Mouse (Mus musculus): Measurements from ENCODE around the gene Caln1. TPM values are rescaled to one million over a fixed set of nuclear protein-coding genes. Genes with fewer than 3 reads are reported as not detected.

The Caln1 gene
- polyA plus RNA-seq, 1 experiment: not detected

DNA sequence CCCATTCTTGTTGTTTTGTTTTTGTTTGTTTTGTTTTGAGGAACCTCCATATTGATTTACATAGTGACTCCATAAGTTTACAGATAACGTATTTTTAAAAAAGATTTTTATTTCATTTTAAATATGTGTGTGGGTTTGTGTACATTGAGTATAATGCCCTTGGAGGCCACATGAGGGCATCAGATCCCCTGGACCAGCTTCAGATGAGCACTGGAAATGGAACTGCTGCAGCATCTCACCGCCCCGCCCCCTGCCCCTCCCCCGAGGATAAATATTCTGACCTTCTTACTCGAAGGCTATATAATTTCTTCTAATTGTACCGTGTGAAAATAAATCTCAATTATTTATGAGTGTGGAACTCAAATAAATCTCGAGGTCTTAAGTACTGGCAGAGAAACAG lies 14.0 kb upstream of the Caln1 start:
- no peak overlapping the region for H3K27ac ChIP-seq (ENCODE audit: insufficient read depth, low read depth, low read length)
- 47% methylated on average over 7 of the region's 7 CpGs for WGBS
- H3K4me3 ChIP-seq (ENCODE audit: low read depth, low read length): no peak overlapping the region
- TF ChIP-seq CTCF (IDR thresholded peaks at IDR 0.05; ENCODE audit: extremely low read depth, insufficient read length, insufficient replicate concordance, low read depth, low read length) (no peak), POLR2A (IDR thresholded peaks at IDR 0.05; ENCODE audit: low read depth, low read length) (no peak)
- H3K4me1 ChIP-seq (ENCODE audit: control insufficient read depth, insufficient read depth, insufficient read length, low read length): no peaks in the 10 kb centered on the region
- H3K36me3 ChIP-seq (ENCODE audit: control insufficient read depth, insufficient read depth, low read length): no peaks in the 10 kb centered on the region
- no peaks in the 10 kb centered on the region for H3K27me3 ChIP-seq (ENCODE audit: control insufficient read depth, insufficient read depth, low read length)

DNA sequence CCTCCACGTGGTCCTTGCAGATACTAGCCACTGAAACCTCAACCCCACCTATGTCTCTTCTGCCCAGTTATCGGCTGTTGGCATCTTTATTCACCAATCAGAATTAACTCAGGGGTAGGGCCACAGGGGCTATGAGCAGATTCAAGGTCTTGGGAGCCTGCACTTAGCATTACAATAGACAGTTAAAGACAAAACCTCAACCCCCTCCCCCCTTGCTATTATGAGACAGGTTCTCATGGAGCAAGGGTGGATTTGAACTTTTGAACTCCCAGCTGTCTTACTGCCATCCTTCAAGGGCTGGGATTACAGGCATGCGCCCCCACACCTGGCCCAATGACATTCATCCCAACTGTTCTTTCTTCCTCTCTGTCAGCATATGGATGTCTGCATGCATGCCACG lies 6.1 kb upstream of the Caln1 start:
- no peaks in the 10 kb centered on the region for H3K4me1 ChIP-seq (ENCODE audit: control insufficient read depth, insufficient read depth, insufficient read length, low read length)
- H3K27me3 ChIP-seq (ENCODE audit: control insufficient read depth, insufficient read depth, low read length): no peaks in the 10 kb centered on the region
- H3K4me3 ChIP-seq (ENCODE audit: low read depth, low read length): no peak overlapping the region
- H3K27ac ChIP-seq (ENCODE audit: insufficient read depth, low read depth, low read length): no peak overlapping the region
- no peaks in the 10 kb centered on the region for H3K36me3 ChIP-seq (ENCODE audit: control insufficient read depth, insufficient read depth, low read length)
- no peak for TF ChIP-seq CTCF (IDR thresholded peaks at IDR 0.05; ENCODE audit: extremely low read depth, insufficient read length, insufficient replicate concordance, low read depth, low read length)
- TF ChIP-seq POLR2A (IDR thresholded peaks at IDR 0.05; ENCODE audit: low read depth, low read length): no peak
- 73% methylated on average over 4 of the region's 4 CpGs for WGBS

DNA sequence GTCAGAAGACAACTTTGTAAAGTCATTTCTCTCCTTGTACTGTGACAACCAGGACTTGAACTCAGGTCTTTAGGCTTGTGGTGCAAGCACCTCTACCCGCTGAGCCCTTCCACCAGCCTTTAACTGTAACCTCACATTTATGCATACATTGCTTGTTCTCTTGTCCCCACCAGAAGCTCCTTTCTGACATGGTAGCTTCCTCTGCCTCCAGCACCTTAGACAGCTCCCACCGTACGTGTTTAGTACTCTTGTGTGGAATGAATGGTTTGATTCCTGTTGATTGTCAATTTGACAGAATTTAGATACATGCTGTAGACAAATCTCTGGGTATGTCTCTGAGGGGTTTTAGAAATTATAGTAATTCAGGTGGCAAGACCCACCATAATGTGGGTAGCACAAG lies 5.5 kb upstream of the Caln1 start:
- Histone ChIP-seq H3K27ac (ENCODE audit: insufficient read depth, low read depth, low read length) (no peak overlapping the region), H3K36me3 (ENCODE audit: control insufficient read depth, insufficient read depth, low read length) (no peaks in the 10 kb centered on the region), H3K4me3 (ENCODE audit: low read depth, low read length) (no peak overlapping the region), H3K4me1 (ENCODE audit: control insufficient read depth, insufficient read depth, insufficient read length, low read length) (no peaks in the 10 kb centered on the region), H3K27me3 (ENCODE audit: control insufficient read depth, insufficient read depth, low read length) (no peaks in the 10 kb centered on the region)
- WGBS: 36% methylated on average over 3 of the region's 3 CpGs
- TF ChIP-seq CTCF (IDR thresholded peaks at IDR 0.05; ENCODE audit: extremely low read depth, insufficient read length, insufficient replicate concordance, low read depth, low read length) (no peak), POLR2A (IDR thresholded peaks at IDR 0.05; ENCODE audit: low read depth, low read length) (no peak)

DNA sequence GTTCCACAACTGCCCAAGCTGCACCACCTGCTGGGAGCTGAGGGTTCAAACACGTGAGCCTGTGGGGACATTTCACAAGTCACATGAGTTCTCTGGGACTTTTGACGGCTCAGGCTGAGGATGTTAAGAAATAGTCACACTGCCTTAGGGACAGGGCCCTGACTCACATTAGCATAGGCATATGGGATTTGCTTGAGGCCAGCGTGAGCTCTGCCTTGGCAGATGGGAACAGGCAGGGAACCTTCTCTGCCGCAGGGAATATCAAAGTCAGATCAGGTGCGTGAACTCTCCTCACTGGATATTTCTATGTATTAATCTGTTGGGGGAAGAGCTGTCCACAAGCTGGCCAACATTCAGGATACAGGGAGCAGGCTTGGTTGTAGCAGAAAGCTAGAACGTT lies 1.0 kb upstream of the Caln1 start:
- Histone ChIP-seq H3K4me3 (ENCODE audit: low read depth, low read length) (no peak overlapping the region), H3K27me3 (ENCODE audit: control insufficient read depth, insufficient read depth, low read length) (no peaks in the 10 kb centered on the region), H3K4me1 (ENCODE audit: control insufficient read depth, insufficient read depth, insufficient read length, low read length) (no peaks in the 10 kb centered on the region), H3K36me3 (ENCODE audit: control insufficient read depth, insufficient read depth, low read length) (no peaks in the 10 kb centered on the region), H3K27ac (ENCODE audit: insufficient read depth, low read depth, low read length) (no peak overlapping the region)
- TF ChIP-seq POLR2A (IDR thresholded peaks at IDR 0.05; ENCODE audit: low read depth, low read length) (no peak), CTCF (IDR thresholded peaks at IDR 0.05; ENCODE audit: extremely low read depth, insufficient read length, insufficient replicate concordance, low read depth, low read length) (no peak)
- 80% methylated on average over 6 of the region's 6 CpGs for WGBS

DNA sequence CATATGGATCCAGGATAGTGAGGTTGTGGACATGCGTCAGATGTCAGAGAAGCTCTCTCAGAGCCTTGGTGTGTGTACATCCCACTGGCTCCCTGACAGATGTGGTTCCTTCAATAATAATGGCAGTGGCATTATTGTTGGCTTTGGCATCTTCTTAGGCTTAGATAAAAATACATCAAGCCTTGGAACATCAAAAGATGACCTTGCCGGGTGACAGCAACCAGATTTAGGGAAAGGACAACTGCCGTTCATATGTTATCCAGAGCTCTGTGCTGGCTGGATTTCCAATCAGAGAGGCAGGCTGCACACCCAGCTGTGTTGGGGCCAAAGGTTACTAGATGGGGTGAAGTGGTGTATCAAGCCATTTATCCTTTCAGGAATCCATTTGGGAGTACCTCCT lies 6.2 kb downstream of the Caln1 start:
- TF ChIP-seq POLR2A (IDR thresholded peaks at IDR 0.05; ENCODE audit: low read depth, low read length) (no peak), CTCF (IDR thresholded peaks at IDR 0.05; ENCODE audit: extremely low read depth, insufficient read length, insufficient replicate concordance, low read depth, low read length) (no peak)
- Histone ChIP-seq H3K4me3 (ENCODE audit: low read depth, low read length) (no peak overlapping the region), H3K27me3 (ENCODE audit: control insufficient read depth, insufficient read depth, low read length) (no peaks in the 10 kb centered on the region), H3K27ac (ENCODE audit: insufficient read depth, low read depth, low read length) (no peak overlapping the region), H3K36me3 (ENCODE audit: control insufficient read depth, insufficient read depth, low read length) (no peaks in the 10 kb centered on the region), H3K4me1 (ENCODE audit: control insufficient read depth, insufficient read depth, insufficient read length, low read length) (no peaks in the 10 kb centered on the region)
- 91% methylated on average over 3 of the region's 3 CpGs for WGBS

DNA sequence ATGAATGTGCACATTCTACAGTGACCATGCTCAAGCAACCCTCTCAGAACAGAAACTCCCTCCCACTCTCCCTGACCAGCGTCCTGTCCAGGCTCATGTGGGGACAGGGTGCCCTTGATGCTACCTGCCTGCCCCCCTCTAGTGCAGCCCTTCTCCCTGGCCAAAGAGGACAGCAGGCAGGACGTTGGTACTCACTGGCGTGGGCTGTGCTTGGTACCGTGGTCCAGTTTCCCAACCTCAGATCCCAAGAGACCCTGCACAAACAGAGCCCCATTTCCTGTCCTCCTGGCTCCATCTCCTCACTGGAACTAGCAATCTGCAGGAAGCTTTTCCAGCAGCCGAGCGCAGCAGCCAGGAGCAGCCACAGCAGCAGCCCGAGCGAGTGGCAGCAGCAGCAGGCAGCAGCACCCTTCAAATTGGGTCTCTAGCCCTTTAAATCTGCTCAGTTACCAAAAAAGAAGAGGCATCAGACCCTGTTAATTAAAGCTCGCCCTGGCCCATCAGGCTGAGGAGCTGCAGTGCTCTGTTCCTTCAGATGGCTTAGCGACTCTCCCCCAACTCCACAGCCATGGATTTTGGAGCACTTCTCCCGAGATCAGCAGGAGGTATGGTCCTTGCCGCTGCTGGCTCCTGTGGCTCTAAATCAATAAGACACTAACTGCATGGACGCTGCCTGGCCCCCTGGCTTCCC lies 15.1 kb downstream of the Caln1 start, which contains the start of gene A330070K13Rik:
Gene A330070K13Rik (minus strand): TSS at position 410 of the 691 bp plus-strand sequence.
- WGBS: 17% methylated on average over 13 of the region's 13 CpGs
- H3K36me3 ChIP-seq (ENCODE audit: control insufficient read depth, insufficient read depth, low read length): no peaks in the 10 kb centered on the region
- H3K4me3 ChIP-seq (ENCODE audit: low read depth, low read length): no peak within 1 kb of the TSS
- no peaks in the 10 kb centered on the region for H3K27me3 ChIP-seq (ENCODE audit: control insufficient read depth, insufficient read depth, low read length)
- H3K4me1 ChIP-seq (ENCODE audit: control insufficient read depth, insufficient read depth, insufficient read length, low read length): no peaks in the 10 kb centered on the region
- TF ChIP-seq CTCF (IDR thresholded peaks at IDR 0.05; ENCODE audit: extremely low read depth, insufficient read length, insufficient replicate concordance, low read depth, low read length): no peak
- no peak for TF ChIP-seq POLR2A (IDR thresholded peaks at IDR 0.05; ENCODE audit: low read depth, low read length)
- H3K27ac ChIP-seq (ENCODE audit: insufficient read depth, low read depth, low read length): no peak within 1 kb of the TSS

DNA sequence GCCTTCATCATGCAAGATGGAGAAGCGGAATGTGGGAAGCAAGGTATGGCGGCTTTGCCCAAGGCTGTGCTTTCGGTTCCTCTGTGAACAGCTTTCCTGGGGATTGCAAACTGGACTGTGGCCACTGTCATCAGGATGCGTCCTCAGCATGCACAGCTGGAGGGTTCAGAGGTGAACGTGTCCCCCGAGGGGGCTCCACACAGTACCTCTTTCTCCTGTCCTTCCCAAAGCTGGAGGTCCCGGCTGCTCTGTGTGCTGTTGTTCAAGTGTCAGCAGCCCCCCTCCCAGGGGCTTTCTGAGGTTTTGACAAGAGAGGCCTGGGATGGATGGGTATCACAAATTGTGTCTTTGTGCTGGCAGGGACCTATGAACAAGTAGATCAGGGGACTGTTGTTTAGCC lies 17.2 kb downstream of the Caln1 start:
- Histone ChIP-seq H3K36me3 (ENCODE audit: control insufficient read depth, insufficient read depth, low read length) (no peaks in the 10 kb centered on the region), H3K4me1 (ENCODE audit: control insufficient read depth, insufficient read depth, insufficient read length, low read length) (no peaks in the 10 kb centered on the region), H3K27me3 (ENCODE audit: control insufficient read depth, insufficient read depth, low read length) (no peaks in the 10 kb centered on the region), H3K27ac (ENCODE audit: insufficient read depth, low read depth, low read length) (no peak overlapping the region), H3K4me3 (ENCODE audit: low read depth, low read length) (no peak overlapping the region)
- no peak for TF ChIP-seq CTCF (IDR thresholded peaks at IDR 0.05; ENCODE audit: extremely low read depth, insufficient read length, insufficient replicate concordance, low read depth, low read length)
- TF ChIP-seq POLR2A (IDR thresholded peaks at IDR 0.05; ENCODE audit: low read depth, low read length): no peak
- 78% methylated on average over 7 of the region's 7 CpGs for WGBS
